Mouse (Mus musculus) stomach, adult 2 months (tissue): Measurements from ENCODE around the gene Gm5108. TPM values are rescaled to one million over a fixed set of nuclear protein-coding genes. Genes with fewer than 3 reads are reported as not detected.

Source experiments
- polyA plus RNA-seq: library from polyadenylated mRNA; depleted of rRNA; stranded (reverse); fragments of >200 nt; gene quantifications from 2 replicates; pipeline ENCODE4 v1.2.3, GENCODE M21; 2012; rRNA removed

Gm5108 gene
- polyA plus RNA-seq: not detected in 2 replicates

DNA sequence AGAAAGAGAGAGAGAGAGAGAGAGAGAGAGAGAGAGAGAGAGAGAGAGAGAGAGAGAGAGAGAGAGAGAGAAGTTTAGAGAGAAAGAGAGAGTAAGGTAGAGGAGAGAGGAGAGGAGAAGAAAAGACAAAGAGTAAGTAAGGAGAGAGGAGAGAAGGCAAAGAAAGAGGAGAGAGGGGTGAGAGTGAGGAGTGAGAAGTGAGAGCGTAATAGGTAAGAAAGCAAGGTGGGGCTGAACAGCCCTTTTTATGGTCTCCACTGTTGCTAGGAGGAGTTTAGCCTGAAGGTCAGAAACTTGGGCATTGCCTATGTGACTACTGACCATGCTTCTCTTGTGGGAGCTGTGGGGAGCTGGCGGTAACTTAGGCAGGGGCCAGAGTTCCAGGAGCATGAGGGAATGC lies at the start of gene Gm5108:
Gene Gm5108, plus strand, starts transcription at position 301 of the 400 bp plus-strand sequence.

DNA sequence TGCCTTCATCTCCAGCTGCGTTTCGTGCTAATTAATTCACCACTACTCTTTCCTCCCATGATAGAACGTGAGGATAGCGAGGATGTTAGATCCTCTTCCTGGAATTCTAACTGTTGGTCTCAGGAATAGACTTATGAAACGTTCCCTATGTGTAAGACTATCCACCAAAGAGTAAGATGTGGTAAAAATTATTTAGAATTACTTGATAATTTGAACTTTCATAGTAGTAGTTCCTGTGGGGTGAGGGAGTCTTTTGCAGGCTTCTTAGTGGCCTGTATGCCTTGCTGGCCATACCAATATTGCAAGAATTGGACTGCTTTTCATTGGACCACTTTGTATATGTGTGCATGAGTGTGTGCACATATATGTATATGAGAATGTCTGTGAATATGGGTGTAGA lies 4.9 kb downstream of the Gm5108 start, which contains the start of gene Gm21905:
Gene Gm21905, minus strand, starts transcription at position 101 of the 400 bp plus-strand sequence.

Other genes starting within 250 kb of the Gm5108 start
- gene Atp8a1, start 94.2 kb upstream of the Gm5108 start, polyA plus RNA-seq: 15.9 and 25.7 TPM in 2 replicates
- gene Gm21905, start 4.8 kb downstream of the Gm5108 start, polyA plus RNA-seq: not detected in 2 replicates
- not detected in 2 replicates for gene Grxcr1, start 90.2 kb downstream of the Gm5108 start, polyA plus RNA-seq